Mouse (Mus musculus) frontal cortex, adult (tissue): ENCODE measurements around the gene Tmem114.

ENCODE experiments used
- ATAC-seq: cut with Nextera tagmentation; 2 replicates; pipeline ENCODE4 v1.9.2; 2017; ENCODE audit warnings: mild to moderate bottlenecking, moderate library complexity, mixed read lengths; ENCODE audit not compliant: low TSS enrichment

Tmem114 gene

GRCm38 (mm10) chr16:8424971-8425330 is at the start of gene Tmem114:
Tmem114 (minus strand) TSS chr16:8425136.
- ATAC-seq = peak; percentile 46; the same call in 1 of the 2 replicates

DNA sequence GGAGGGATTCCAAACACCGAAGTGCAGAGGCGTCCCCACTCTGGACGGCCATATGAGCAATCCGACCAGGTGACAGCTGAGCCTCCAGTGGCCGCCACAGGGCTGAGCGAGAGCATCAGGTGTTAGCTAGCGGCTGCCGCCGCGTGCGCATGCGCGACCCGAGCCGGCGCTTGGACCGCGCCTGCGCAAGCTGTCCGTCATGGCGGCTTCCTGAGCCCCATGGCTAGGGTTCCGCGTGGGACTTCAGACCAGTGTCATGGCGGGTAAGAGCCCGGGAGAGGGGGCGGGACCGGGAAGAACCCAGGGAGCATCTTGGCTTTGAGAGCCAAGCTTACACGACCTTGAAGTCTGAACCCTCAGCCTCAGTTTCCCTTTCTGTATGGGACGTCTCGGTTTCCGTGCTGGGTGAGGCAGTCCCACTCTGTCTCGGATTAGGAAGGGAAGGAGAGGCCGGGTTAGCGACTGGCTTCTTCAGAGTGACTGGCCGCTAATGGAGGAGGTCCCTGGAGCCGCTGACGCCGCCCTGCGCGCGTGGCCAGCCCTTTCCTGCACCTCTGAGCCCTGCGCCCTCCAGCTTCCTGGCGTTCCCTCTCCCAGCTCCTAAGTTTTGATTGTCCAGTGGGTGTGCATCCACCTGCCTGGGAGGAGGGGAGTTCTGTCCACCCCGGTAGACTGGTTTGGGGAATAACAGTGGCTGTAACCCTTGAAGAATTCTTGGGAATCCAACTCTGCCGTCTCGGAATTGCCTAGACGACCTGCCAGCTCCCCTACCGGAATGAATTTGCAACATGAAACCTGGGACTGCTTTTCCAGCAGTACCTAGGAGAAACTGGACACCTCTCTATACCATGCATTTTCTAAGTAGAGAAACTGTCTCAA is 45.9 kb upstream of the Tmem114 start, which contains the start of gene Mettl22:
TSS of gene Mettl22 (plus strand) at position 186 of the 879 bp plus-strand sequence.
- peak; percentile 99 for ATAC-seq

- ATAC-seq = no peak
Measured at GRCm38 (mm10) chr16:8470132-8470531, 45.2 kb upstream of the Tmem114 start.

GRCm38 (mm10) chr16:8459098-8459497 is 34.2 kb upstream of the Tmem114 start:
- 0 out of 2 replicates have a peak, but pooled peaks have one; percentile 52 for ATAC-seq

DNA sequence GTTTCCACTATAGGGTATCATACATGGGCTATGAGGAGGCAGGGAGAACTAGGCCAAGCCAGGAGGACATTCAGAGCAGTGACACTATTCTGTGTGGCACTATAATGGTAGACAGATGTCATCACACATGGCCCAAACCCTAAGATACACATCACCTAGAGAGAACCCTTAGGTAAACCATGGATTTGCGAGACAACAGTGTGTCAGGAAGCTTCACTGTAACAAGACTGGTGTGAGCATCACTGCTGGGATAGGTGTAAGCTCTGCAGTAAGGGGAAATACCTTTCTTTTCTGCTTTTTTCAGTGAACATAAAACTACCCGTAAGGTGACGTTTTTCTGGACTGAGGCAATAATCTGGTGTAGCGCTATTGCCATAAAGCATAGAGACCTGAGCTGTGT is 33.5 kb upstream of the Tmem114 start:
- no peak for ATAC-seq

GRCm38 (mm10) chr16:8455221-8455620 is 30.3 kb upstream of the Tmem114 start:
- no peak for ATAC-seq

DNA sequence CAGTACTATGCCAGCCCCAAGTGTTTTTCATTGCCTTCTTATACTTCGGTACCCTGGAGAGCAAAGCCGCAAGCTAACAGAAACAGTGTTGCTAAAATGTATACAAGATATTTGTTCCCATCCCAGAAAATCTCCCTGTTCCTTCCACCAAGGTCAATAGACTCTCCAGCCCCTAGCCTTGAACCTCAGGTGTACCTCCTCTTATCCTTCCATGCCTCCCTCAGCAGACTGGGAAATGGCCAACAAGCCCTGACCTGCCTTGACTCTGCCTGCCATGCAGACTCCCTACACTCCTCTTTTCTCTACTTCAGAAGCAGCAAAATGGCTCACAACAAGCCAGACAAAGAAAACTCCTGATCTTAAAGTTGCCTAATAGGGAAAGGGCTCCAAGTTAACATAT is 28.4 kb upstream of the Tmem114 start:
- ATAC-seq = no peak

DNA sequence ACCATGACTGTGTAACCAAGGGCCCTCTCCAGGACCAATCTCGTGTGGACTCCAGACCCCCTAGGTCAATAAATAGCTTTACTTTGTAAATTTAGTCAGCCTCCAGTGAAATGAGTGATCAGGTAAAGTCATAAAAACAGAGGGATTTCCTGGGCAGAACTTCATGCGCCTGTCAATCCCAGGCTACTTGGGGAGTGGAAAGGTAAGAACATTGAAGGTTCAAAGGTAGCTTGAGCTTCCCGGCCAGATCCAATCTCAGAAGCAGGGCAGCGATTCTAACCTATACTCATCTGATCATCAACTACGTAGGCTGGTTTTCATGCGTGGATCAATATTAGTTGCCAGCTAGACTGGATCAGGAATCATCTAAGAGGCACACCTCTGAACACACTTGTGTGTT is 21.3 kb upstream of the Tmem114 start:
- ATAC-seq = no peak

DNA sequence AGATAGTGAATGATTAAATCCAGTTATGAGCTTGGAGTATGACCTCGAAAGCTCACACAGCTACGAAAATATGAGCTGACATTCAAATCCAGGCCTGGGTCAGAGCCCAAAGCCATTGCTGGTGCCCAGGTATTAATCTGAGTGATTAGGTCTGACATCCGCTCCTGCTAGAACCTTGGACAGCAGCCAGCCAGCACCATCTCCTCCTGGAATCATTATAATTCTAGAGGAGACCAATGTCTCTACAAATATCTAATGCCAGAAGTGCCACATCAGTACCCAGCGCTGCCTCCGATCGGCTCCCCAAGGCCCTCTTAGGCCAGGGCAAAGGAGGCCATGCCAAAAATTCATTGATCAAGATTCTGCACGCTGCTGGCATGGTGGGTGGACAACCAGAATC is 20.0 kb upstream of the Tmem114 start:
- ATAC-seq = no peak

DNA sequence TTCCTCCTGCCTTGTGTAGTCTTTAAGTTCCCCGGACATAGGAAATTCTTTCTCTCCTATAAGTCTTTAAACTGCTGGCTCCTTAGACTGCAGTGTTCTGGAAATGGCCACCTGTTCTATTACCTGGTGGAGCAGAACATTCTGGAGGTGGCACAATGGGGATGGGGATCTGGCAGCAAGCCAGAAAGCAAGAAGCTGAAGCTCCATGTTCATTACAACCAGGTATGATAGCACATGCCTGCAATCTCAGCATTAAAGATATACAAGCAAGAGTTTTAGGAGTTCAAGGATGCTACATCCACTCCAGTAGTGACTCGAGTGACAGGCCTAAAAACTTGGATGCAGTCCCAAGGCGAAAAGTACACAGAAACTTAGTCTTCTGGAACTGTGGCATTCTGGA is 7.7 kb upstream of the Tmem114 start:
- no peak for ATAC-seq

DNA sequence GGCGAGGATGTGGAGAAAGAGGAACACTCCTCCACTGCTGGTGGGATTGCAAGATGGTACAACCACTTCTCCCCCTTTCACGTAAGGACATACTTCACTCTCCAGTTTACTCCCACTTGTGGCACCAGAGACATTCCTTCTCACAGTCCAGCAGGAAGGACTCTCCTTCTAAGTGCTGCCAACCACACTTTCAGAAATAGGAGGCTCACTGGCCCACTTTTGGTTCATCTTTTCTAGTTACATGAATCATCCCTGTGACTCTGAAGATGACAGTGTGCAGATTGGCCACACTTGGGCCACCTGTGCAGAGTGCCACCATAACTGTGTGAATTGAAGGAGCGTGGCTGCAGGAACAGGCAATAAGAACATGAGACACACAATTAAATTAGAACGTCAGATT is 4.6 kb upstream of the Tmem114 start:
- peak; percentile 87 for ATAC-seq

GRCm38 (mm10) chr16:8425736-8426135 is 800 bp upstream of the Tmem114 start:
- ATAC-seq = no peak

GRCm38 (mm10) chr16:8424161-8424970 is 570 bp downstream of the Tmem114 start:
- peak; percentile 93 for ATAC-seq

DNA sequence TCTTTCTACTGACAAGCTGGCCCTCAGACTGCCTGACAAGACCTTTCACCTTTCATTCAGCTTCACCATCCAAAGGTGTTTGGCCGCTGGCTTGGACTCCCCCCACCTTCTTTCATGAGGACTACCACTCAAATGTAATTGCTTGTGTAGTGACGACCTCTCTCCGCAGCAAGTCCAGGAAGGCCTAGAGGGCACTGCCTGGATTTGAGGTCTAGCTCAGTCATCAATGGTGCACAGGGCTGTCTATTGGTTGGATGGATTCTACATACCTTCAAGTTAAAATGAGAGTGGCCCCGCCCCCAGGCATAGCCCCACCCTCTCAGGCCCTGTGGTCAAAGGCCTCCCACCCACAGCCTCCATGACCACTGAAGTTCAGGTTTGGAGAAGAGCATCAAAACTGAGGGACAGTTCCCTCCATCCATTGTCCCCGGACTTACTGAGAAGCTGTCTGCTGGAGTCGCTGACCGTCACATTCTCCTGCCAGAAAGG is 1.3 kb downstream of the Tmem114 start:
- ATAC-seq = no peak

GRCm38 (mm10) chr16:8420842-8421241 is 4.1 kb downstream of the Tmem114 start:
- no peak for ATAC-seq

- ATAC-seq = no peak
Measured at GRCm38 (mm10) chr16:8420381-8420780, 4.6 kb downstream of the Tmem114 start.

DNA sequence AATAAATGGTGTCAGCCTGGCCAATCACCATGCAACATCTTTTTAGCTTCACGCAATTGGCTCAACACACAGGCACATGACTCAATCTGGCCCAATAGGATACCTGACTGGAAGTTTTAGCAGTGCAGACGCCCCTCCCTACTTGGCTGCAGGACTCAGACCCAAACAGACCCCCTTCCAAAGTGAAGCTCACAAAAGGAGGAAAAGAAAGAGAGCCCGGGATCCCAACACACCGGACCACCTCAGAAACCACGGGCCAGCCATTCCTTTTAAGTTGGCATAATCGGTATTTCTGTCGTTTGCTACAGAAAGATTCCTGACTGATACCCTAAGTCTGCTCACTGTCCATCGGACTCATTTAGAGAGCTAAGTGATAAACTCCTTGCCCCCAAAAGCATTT is 5.3 kb downstream of the Tmem114 start:
- no peak for ATAC-seq

DNA sequence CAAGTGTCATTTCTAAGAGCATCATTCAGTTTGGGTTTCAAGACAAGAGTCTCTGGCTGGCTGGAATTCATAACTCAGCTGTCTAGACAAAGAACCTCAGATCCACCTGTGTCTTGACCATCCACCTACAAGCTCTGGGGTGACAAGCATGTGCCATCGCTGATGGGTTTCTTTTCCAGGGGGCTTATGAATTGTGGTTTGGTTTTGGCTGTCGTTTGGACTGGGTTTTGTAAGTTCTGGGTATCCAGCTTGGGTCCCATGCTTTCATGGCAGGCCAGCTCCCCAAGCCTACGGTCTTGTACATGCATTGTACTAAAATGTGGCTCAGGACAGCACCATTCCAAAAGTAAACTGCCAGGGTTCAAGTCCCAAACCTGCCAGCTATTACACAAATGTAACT is 6.8 kb downstream of the Tmem114 start:
- ATAC-seq = no peak

DNA sequence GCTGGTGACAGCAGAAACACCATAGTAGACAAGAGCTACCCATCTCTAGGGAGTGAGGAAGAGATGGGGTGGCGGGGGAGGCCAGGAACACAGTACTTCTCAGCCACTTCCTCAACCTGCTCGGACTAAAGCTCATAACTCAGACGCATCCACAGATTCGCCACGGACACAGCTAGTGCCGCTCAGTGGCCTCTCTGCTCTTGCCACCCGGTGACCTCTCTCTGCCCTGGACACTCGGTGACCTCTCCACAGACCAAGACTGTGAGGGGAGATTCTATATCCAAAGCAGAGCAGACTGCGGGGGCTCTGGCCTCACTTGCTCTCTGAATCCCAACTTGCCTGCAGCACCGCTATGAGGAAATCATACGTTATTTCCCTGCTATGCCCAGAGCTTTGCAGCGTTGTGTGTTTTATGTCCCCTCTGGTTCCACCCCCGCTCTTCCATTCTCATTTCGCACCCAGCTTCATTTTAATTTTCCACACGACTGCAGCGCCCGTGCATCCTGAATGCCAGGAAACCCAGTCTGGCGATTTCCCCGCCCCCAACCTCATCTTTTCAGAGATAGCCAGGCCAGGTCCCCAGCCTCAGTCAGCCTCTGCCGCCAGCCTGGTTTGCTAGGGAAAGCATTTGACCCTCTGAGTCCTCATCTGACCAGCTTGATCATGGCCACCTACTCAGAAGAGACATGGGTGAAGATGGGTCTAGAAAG is 7.8 kb downstream of the Tmem114 start:
- ATAC-seq = peak; percentile 41; the same call in 1 of the 2 replicates

DNA sequence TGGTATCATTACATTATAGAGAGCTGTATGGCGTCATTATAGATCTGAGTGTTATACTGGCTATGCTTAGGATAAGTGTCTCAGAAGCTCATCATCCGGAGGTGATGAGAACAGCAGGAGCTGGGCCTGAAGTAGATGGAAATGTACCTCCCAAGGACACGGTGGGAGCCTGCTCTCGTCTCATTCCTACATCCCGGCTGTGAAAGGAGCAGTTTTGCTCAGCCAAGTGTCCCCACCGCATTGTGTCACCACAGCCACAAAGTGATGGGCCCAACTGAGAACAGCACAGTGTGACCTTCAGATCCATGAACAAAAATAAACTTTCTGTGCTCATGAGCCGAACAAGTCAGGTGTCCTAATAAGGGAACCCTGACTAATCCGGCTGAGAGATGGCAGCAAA is 8.9 kb downstream of the Tmem114 start:
- ATAC-seq = no peak

DNA sequence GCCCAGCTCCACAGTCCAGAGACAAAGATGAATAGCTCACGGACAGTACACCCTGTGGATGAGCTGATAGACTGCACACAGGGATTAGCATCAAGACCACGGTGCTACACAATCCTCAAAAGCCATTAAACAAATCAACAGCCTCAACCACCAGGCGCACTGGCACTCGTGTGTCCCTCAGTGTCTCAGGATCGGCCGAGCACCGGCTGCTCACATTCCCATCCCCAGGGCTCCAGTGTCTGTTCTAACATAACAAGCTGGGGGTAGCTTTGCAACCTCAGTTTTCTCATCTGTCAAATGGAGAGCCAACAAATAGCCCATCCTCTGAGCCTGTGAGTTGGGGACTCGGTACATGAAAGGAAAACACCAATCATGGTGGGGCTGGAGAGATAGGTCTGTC is 11.5 kb downstream of the Tmem114 start:
- no peak for ATAC-seq

GRCm38 (mm10) chr16:8412213-8412612 is 12.7 kb downstream of the Tmem114 start:
- ATAC-seq = peak; percentile 87
